Mouse (Mus musculus): Measurements from ENCODE around the gene Galnt17. TPM values are rescaled to one million over a fixed set of nuclear protein-coding genes. Genes with fewer than 3 reads are reported as not detected.

Gene Galnt17
- total and polyA plus RNA-seq, 2 experiments = 0.01 to 0.09 TPM

GRCm38 (mm10) chr5:131039611-131040313, 268.5 kb downstream of the Galnt17 start:
- Histone ChIP-seq H3K27me3 (ENCODE audit: control insufficient read depth, insufficient read depth, low read length) (no peaks in the 10 kb centered on the region), H3K27ac (replicated peaks; ENCODE audit: insufficient read depth, low read depth, low read length) (no peak overlapping the region), H3K36me3 (ENCODE audit: control insufficient read depth, insufficient read depth, low read length) (no peaks in the 10 kb centered on the region), H3K79me2 (ENCODE audit: control insufficient read depth, insufficient read depth, low read length) (no peaks in the 10 kb centered on the region), H3K4me3 (ENCODE audit: insufficient read depth, low read depth, low read length) (no peak overlapping the region), H3K9ac (ENCODE audit: low read depth, low read length) (no peak overlapping the region), H3K4me1 (ENCODE audit: control insufficient read depth, insufficient read depth, low read length) (no peaks in the 10 kb centered on the region)
- TF ChIP-seq POLR2A (IDR thresholded peaks at IDR 0.05; ENCODE audit: extremely low read depth, insufficient read depth, low read length) (no peak), CTCF (IDR thresholded peaks at IDR 0.05; ENCODE audit: low read depth, low read length) (no peak)
- WGBS = 71% methylated on average over 5 of the region's 5 CpGs
- no peak for DNase-seq (ENCODE audit: extremely low read depth, low read depth, low spot score)

DNA sequence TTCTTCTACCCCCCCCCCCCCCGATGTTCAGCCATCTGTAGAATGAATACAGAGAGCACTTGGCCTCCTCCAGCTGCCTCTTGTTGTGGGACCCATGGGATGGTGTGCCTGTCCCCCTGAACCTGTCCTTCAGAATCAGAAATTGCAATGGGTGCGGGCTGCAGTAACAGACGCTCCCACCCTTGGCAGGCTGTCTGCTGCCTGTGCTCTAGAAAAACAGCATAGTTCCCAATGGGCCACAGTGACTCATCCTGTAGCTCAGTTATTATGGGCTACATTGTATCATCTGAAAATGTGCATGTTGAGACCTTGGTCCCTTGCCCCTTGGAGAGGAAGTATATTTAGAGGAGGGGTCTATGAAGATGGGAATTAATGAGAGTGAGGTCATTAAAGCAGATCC, 283.8 kb downstream of the Galnt17 start:
- WGBS = 87% methylated on average over 3 of the region's 3 CpGs
- Histone ChIP-seq H3K4me1 (ENCODE audit: control insufficient read depth, insufficient read depth, low read length) (no peaks in the 10 kb centered on the region), H3K27ac (replicated peaks; ENCODE audit: insufficient read depth, low read depth, low read length) (no peak overlapping the region), H3K4me3 (ENCODE audit: insufficient read depth, low read depth, low read length) (no peak overlapping the region), H3K79me2 (ENCODE audit: control insufficient read depth, insufficient read depth, low read length) (no peaks in the 10 kb centered on the region), H3K27me3 (ENCODE audit: control insufficient read depth, insufficient read depth, low read length) (no peaks in the 10 kb centered on the region), H3K9ac (ENCODE audit: low read depth, low read length) (no peak overlapping the region), H3K36me3 (ENCODE audit: control insufficient read depth, insufficient read depth, low read length) (no peaks in the 10 kb centered on the region)
- TF ChIP-seq POLR2A (IDR thresholded peaks at IDR 0.05; ENCODE audit: extremely low read depth, insufficient read depth, low read length) (no peak), CTCF (IDR thresholded peaks at IDR 0.05; ENCODE audit: low read depth, low read length) (no peak)
- no peak for DNase-seq (ENCODE audit: extremely low read depth, low read depth, low spot score)

- Histone ChIP-seq H3K4me3 (ENCODE audit: insufficient read depth, low read depth, low read length) (no peak overlapping the region), H3K9ac (ENCODE audit: low read depth, low read length) (no peak overlapping the region), H3K27me3 (ENCODE audit: control insufficient read depth, insufficient read depth, low read length) (no peaks in the 10 kb centered on the region), H3K36me3 (ENCODE audit: control insufficient read depth, insufficient read depth, low read length) (no peaks in the 10 kb centered on the region), H3K79me2 (ENCODE audit: control insufficient read depth, insufficient read depth, low read length) (no peaks in the 10 kb centered on the region), H3K27ac (replicated peaks; ENCODE audit: insufficient read depth, low read depth, low read length) (no peak overlapping the region), H3K4me1 (ENCODE audit: control insufficient read depth, insufficient read depth, low read length) (no peaks in the 10 kb centered on the region)
- 85% methylated on average over 18 of the region's 18 CpGs for WGBS
- no peak for DNase-seq (ENCODE audit: extremely low read depth, low read depth, low spot score)
- no peak for TF ChIP-seq CTCF (IDR thresholded peaks at IDR 0.05; ENCODE audit: low read depth, low read length)
- no peak for TF ChIP-seq POLR2A (IDR thresholded peaks at IDR 0.05; ENCODE audit: extremely low read depth, insufficient read depth, low read length)
Measured at GRCm38 (mm10) chr5:131022396-131022993, 285.8 kb downstream of the Galnt17 start.

GRCm38 (mm10) chr5:131020936-131021335, 287.4 kb downstream of the Galnt17 start:
- Histone ChIP-seq H3K27ac (replicated peaks; ENCODE audit: insufficient read depth, low read depth, low read length) (no peak overlapping the region), H3K4me1 (ENCODE audit: control insufficient read depth, insufficient read depth, low read length) (no peaks in the 10 kb centered on the region), H3K4me3 (ENCODE audit: insufficient read depth, low read depth, low read length) (no peak overlapping the region), H3K9ac (ENCODE audit: low read depth, low read length) (no peak overlapping the region), H3K36me3 (ENCODE audit: control insufficient read depth, insufficient read depth, low read length) (no peaks in the 10 kb centered on the region), H3K79me2 (ENCODE audit: control insufficient read depth, insufficient read depth, low read length) (no peaks in the 10 kb centered on the region), H3K27me3 (ENCODE audit: control insufficient read depth, insufficient read depth, low read length) (no peaks in the 10 kb centered on the region)
- DNase-seq (ENCODE audit: extremely low read depth, low read depth, low spot score) = no peak
- TF ChIP-seq POLR2A (IDR thresholded peaks at IDR 0.05; ENCODE audit: extremely low read depth, insufficient read depth, low read length) (no peak), CTCF (IDR thresholded peaks at IDR 0.05; ENCODE audit: low read depth, low read length) (no peak)
- 75% methylated on average over 5 of the region's 5 CpGs for WGBS

- no peaks in the 10 kb centered on the region for H3K27me3 ChIP-seq (ENCODE audit: control insufficient read depth, insufficient read depth, low read length)
- no peak for DNase-seq (ENCODE audit: extremely low read depth, low read depth, low spot score)
- H3K4me1 ChIP-seq (ENCODE audit: control insufficient read depth, insufficient read depth, low read length) = no peaks in the 10 kb centered on the region
- H3K9ac ChIP-seq (ENCODE audit: low read depth, low read length) = no peak overlapping the region
- no peak overlapping the region for H3K27ac ChIP-seq (replicated peaks; ENCODE audit: insufficient read depth, low read depth, low read length)
- WGBS = 69% methylated on average over 9 of the region's 9 CpGs
- H3K4me3 ChIP-seq (ENCODE audit: insufficient read depth, low read depth, low read length) = no peak overlapping the region
- no peaks in the 10 kb centered on the region for H3K36me3 ChIP-seq (ENCODE audit: control insufficient read depth, insufficient read depth, low read length)
- TF ChIP-seq CTCF (IDR thresholded peaks at IDR 0.05; ENCODE audit: low read depth, low read length) (no peak), POLR2A (IDR thresholded peaks at IDR 0.05; ENCODE audit: extremely low read depth, insufficient read depth, low read length) (no peak)
- H3K79me2 ChIP-seq (ENCODE audit: control insufficient read depth, insufficient read depth, low read length) = no peaks in the 10 kb centered on the region
Measured at GRCm38 (mm10) chr5:131019346-131019965, 288.8 kb downstream of the Galnt17 start.

GRCm38 (mm10) chr5:131016066-131016465, 292.2 kb downstream of the Galnt17 start:
- Histone ChIP-seq H3K9ac (ENCODE audit: low read depth, low read length) (no peak overlapping the region), H3K4me3 (ENCODE audit: insufficient read depth, low read depth, low read length) (no peak overlapping the region), H3K4me1 (ENCODE audit: control insufficient read depth, insufficient read depth, low read length) (no peaks in the 10 kb centered on the region), H3K27me3 (ENCODE audit: control insufficient read depth, insufficient read depth, low read length) (no peaks in the 10 kb centered on the region), H3K36me3 (ENCODE audit: control insufficient read depth, insufficient read depth, low read length) (no peaks in the 10 kb centered on the region), H3K27ac (replicated peaks; ENCODE audit: insufficient read depth, low read depth, low read length) (no peak overlapping the region), H3K79me2 (ENCODE audit: control insufficient read depth, insufficient read depth, low read length) (no peaks in the 10 kb centered on the region)
- no peak for DNase-seq (ENCODE audit: extremely low read depth, low read depth, low spot score)
- 77% methylated on average over 4 of the region's 4 CpGs for WGBS
- no peak for TF ChIP-seq CTCF (IDR thresholded peaks at IDR 0.05; ENCODE audit: low read depth, low read length)
- TF ChIP-seq POLR2A (IDR thresholded peaks at IDR 0.05; ENCODE audit: extremely low read depth, insufficient read depth, low read length) = no peak

All from liver, adult 2 months (tissue).